Mouse (Mus musculus) adrenal gland, adult 8-10 months (tissue): ENCODE data around the gene Zfp26. TPM values are rescaled to one million over a fixed set of nuclear protein-coding genes. Genes with fewer than 3 reads are reported as not detected.

ENCODE experiments used
- total RNA-seq, 4 experiments: library from RNA; stranded (reverse); gene quantifications; 2 replicates each; pipeline ENCODE4 v1.2.4; 2022

Zfp26 gene
- total RNA-seq, 4 experiments from 2014 or later = 17.2 to 31.3 (median 25.7) TPM

Other genes with a start within 250 kb of the Zfp26 start
- not detected for gene Olfr871, start 248.0 kb downstream of the Zfp26 start, total RNA-seq
- gene Olfr872, start 223.0 kb downstream of the Zfp26 start, total RNA-seq = not detected
- not detected for gene Olfr39, start 177.8 kb downstream of the Zfp26 start, total RNA-seq
- gene Olfr873, start 161.6 kb downstream of the Zfp26 start, total RNA-seq = not detected
- not detected for gene Olfr18, start 124.1 kb downstream of the Zfp26 start, total RNA-seq
- gene Zfp560, start 75.0 kb downstream of the Zfp26 start, total RNA-seq = 10 to 100 TPM in 2 of 4 experiments, 1 to 10 TPM in 2; 7.7 to 11.3 (median 9.4) TPM
- gene Zfp426, start 32.6 kb upstream of the Zfp26 start, total RNA-seq = 10 to 100 TPM; 29.4 to 33.4 (median 32.1) TPM
- gene Zfp266, start 61.3 kb upstream of the Zfp26 start, total RNA-seq = 10 to 100 TPM; 35.1 to 60.2 (median 47.2) TPM
- gene Zfp846, start 121.1 kb upstream of the Zfp26 start, total RNA-seq = 10 to 100 TPM in 2 of 4 experiments, 1 to 10 TPM in 2; 5.6 to 11.6 (median 9.6) TPM
- gene Ubl5, start 182.7 kb upstream of the Zfp26 start, total RNA-seq = 100 to 1,000 TPM; 273 to 388 (median 339) TPM
- gene Fbxl12, start 184.6 kb upstream of the Zfp26 start, total RNA-seq = 10 to 100 TPM; 18.1 to 39.2 (median 25.6) TPM
- gene Pin1, start 191.9 kb upstream of the Zfp26 start, total RNA-seq = 10 to 100 TPM; 29.0 to 30.9 (median 30.3) TPM